Mouse (Mus musculus) liver, embryonic 14.5 days (tissue): Measurements from ENCODE around the gene Lclat1. TPM values are rescaled to one million over a fixed set of nuclear protein-coding genes. Genes with fewer than 3 reads are reported as not detected.

Experiments used
- ATAC-seq: fragments of 200-750 bp; cut with Nextera tagmentation; 2 replicates; pipeline ENCODE4 v1.8.0; 2017; ENCODE audit warnings: moderate number of reproducible peaks, mild to moderate bottlenecking, moderate library complexity; ENCODE audit not compliant: insufficient read depth
- DNase-seq, 3 experiments: peaks; one replicate each; pipeline ENCODE4 v3.0.0-alpha.2; 2012 to 2013; ENCODE audit warnings: low read depth in 3 of 3, low spot score in 3 of 3
- H3K27ac ChIP-seq: fragments of 300-500 bp; sonication (generic); 2 replicates; pipeline ENCODE4 v1.5.1; 2014; ENCODE audit warnings: moderate library complexity, mild to moderate bottlenecking, control low read depth, inconsistent platforms
- H3K27me3 ChIP-seq: fragments of 300-500 bp; sonication (generic); 2 replicates; pipeline ENCODE4 v1.6.1; 2014; ENCODE audit warnings: mild to moderate bottlenecking, low read length, moderate library complexity; ENCODE audit not compliant: control insufficient read depth, insufficient read depth
- H3K36me3 ChIP-seq: fragments of 300-500 bp; sonication (generic); replicated peaks from 2 replicates; pipeline ENCODE4 v1.6.1; 2014; ENCODE audit warnings: low read depth; ENCODE audit not compliant: control insufficient read depth, insufficient read depth
- H3K4me1 ChIP-seq, 2 experiments: fragments of 200-500 bp in 1 of 2; fragments of 300-500 bp in 1 of 2; sonication (generic) in 1 of 2; replicated peaks; 2 replicates each; pipeline ENCODE4 v1.6.1; 2012 to 2014; ENCODE audit warnings: antibody characterized with exemption in 1 of 2, inconsistent platforms in 1 of 2, low read length in 1 of 2; ENCODE audit not compliant: control insufficient read depth in 2 of 2, insufficient read depth in 2 of 2
- H3K4me2 ChIP-seq: fragments of 300-500 bp; sonication (generic); 2 replicates; pipeline ENCODE4 v1.6.1; 2014; ENCODE audit warnings: low read depth, mild to moderate bottlenecking, control low read depth, moderate library complexity
- H3K4me3 ChIP-seq, 2 experiments: fragments of 200-500 bp in 1 of 2; fragments of 300-500 bp in 1 of 2; sonication (generic) in 1 of 2; 2 replicates each; pipeline ENCODE4 v1.5.1; 2012 to 2014; ENCODE audit warnings: low read depth in 2 of 2, low read length in 2 of 2, mild to moderate bottlenecking in 2 of 2, control low read depth in 1 of 2, inconsistent platforms in 1 of 2, moderate library complexity in 1 of 2; ENCODE audit not compliant: insufficient read depth in 1 of 2
- H3K9ac ChIP-seq: fragments of 300-500 bp; sonication (generic); replicated peaks from 2 replicates; pipeline ENCODE4 v1.6.1; 2014; ENCODE audit warnings: mild to moderate bottlenecking, control low read depth, moderate library complexity
- H3K9me3 ChIP-seq: fragments of 300-500 bp; sonication (generic); 2 replicates; pipeline ENCODE4 v1.6.1; 2016; ENCODE audit warnings: low read length, mixed read lengths; ENCODE audit not compliant: control insufficient read depth
- CTCF ChIP-seq: IDR thresholded peaks from 2 replicates; pipeline ENCODE4 v1.5.1; 2016; ENCODE audit warnings: antibody characterized with exemption, low read depth, control low read depth
- EP300 ChIP-seq: IDR thresholded peaks from 2 replicates; pipeline ENCODE4 v1.6.1; 2016; ENCODE audit warnings: antibody characterized with exemption, low read depth
- WGBS: fragments of 180-500 bp; shearing (Covaris S2); extraction: QIAGEN DNeasy Blood & Tissue Kit; methylation state at CpG from one replicate; pipeline ENCODE4 v1.1.7; 2014; ENCODE audit not compliant: insufficient replicate concordance; 5-methylcytosine and 5-hydroxymethylcytosine counted together
- polyA plus RNA-seq, 2 experiments: library from polyadenylated mRNA; depleted of rRNA in 1 of 2; stranded (reverse) in 1 of 2; unstranded in 1 of 2; fragments of >200 nt; fragmentation: Nextera tagmentation in 1 of 2; extraction: Ambion mirVana in 1 of 2; gene quantifications; 2 replicates each; pipeline versions ENCODE4 v1.2.1 to v1.2.3; 2012 to 2014

Gene Lclat1
- polyA plus RNA-seq, 2 experiments = 1.8 to 4.5 TPM

- TF ChIP-seq EP300 (no peak), CTCF (no peak)
Measured at GRCm38 (mm10) chr17:73162445-73163208, 54.8 kb downstream of the Lclat1 start.

GRCm38 (mm10) chr17:73163597-73163996, 55.8 kb downstream of the Lclat1 start:
- H3K4me1 ChIP-seq = no peaks in the 10 kb centered on the region
- H3K9ac ChIP-seq = no peak overlapping the region
- no peak overlapping the region for H3K4me3 ChIP-seq
- DNase-seq (no peak), ATAC-seq (no peak)
- no peaks in the 10 kb centered on the region for H3K9me3 ChIP-seq
- no peak overlapping the region for H3K4me2 ChIP-seq
- no peak overlapping the region for H3K27ac ChIP-seq
- no peaks in the 10 kb centered on the region for H3K27me3 ChIP-seq
- WGBS = 53% methylated on average over 3 of the region's 3 CpGs
- no peaks in the 10 kb centered on the region for H3K36me3 ChIP-seq
- TF ChIP-seq CTCF (no peak), EP300 (no peak)

More at GRCm38 (mm10) chr17:73162445-73163208, 54.8 kb downstream of the Lclat1 start:
- Histone ChIP-seq H3K4me1 (no peaks in the 10 kb centered on the region), H3K9ac (no peak overlapping the region), H3K36me3 (no peaks in the 10 kb centered on the region), H3K4me2 (no peak overlapping the region), H3K4me3 (no peak overlapping the region), H3K27ac (no peak overlapping the region), H3K27me3 (no peaks in the 10 kb centered on the region), H3K9me3 (no peaks in the 10 kb centered on the region)
- DNase-seq (no peak), ATAC-seq (no peak)
- WGBS = 74% methylated on average over 15 of the region's 15 CpGs

GRCm38 (mm10) chr17:73164121-73164520, 56.3 kb downstream of the Lclat1 start:
- DNase-seq (no peak), ATAC-seq (no peak)
- Histone ChIP-seq H3K36me3 (no peaks in the 10 kb centered on the region), H3K9me3 (no peaks in the 10 kb centered on the region), H3K9ac (no peak overlapping the region), H3K4me1 (no peaks in the 10 kb centered on the region), H3K27me3 (no peaks in the 10 kb centered on the region), H3K27ac (no peak overlapping the region), H3K4me2 (no peak overlapping the region), H3K4me3 (no peak overlapping the region)
- WGBS = 80% methylated on average over 2 of the region's 2 CpGs
- no peak for TF ChIP-seq EP300
- TF ChIP-seq CTCF = no peak

- Histone ChIP-seq H3K9ac (no peak overlapping the region), H3K27ac (no peak overlapping the region), H3K4me2 (no peak overlapping the region), H3K4me1 (no peaks in the 10 kb centered on the region), H3K9me3 (no peaks in the 10 kb centered on the region), H3K36me3 (no peaks in the 10 kb centered on the region), H3K27me3 (no peaks in the 10 kb centered on the region), H3K4me3 (no peak overlapping the region)
- ATAC-seq (no peak), DNase-seq (no peak)
- WGBS = 78% methylated on average over 7 of the region's 7 CpGs
- TF ChIP-seq CTCF = no peak
- TF ChIP-seq EP300 = no peak
Measured at GRCm38 (mm10) chr17:73169461-73169860, 61.7 kb downstream of the Lclat1 start.

- no peaks in the 10 kb centered on the region for H3K4me1 ChIP-seq
- 69% methylated on average over 5 of the region's 5 CpGs for WGBS
- no peak for ATAC-seq
- H3K27me3 ChIP-seq = no peaks in the 10 kb centered on the region
- TF ChIP-seq CTCF = no peak
- TF ChIP-seq EP300 = no peak
- DNase-seq = no peak
- H3K4me3 ChIP-seq = no peak overlapping the region
- H3K27ac ChIP-seq = no peak overlapping the region
- H3K36me3 ChIP-seq = no peaks in the 10 kb centered on the region
- no peak overlapping the region for H3K9ac ChIP-seq
- no peak overlapping the region for H3K4me2 ChIP-seq
- no peaks in the 10 kb centered on the region for H3K9me3 ChIP-seq
Measured at GRCm38 (mm10) chr17:73170141-73170540, 62.4 kb downstream of the Lclat1 start.
